Comparison of ENCODE assay signal across 8 mouse cellular contexts in the genomic region with DNA sequence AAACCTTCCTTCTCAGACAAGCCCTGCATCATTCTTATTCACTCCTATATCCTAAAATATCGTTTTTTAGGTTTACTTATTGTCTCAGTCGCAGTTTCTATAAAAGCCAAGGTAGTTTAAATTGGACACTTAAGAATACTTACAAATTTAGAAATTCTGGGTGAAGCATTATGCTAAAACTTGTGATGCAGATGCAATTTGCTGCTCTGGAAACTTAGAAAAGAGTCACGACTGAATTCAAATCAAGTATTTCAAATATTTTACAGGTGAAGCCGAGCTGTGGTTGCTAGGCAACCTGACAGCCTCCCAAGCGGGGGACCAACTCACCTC. TPM values are rescaled to one million over a fixed set of nuclear protein-coding genes. Genes with fewer than 3 reads are reported as not detected.
DNase-seq lines count a peak whose midpoint lies in the region; ATAC-seq and TF ChIP-seq lines count a peak whose summit lies in the region.

No protein-coding gene starts in this region.

- H3K27ac ChIP-seq in lung, embryonic 14.5 days (ENCODE audit: low read depth), result no peak overlapping the region
- peak overlapping the region; percentile 64; the same call in 1 of the 2 replicates for H3K27ac ChIP-seq in forebrain, embryonic 11.5 days (ENCODE audit: low read depth, low read length)
- peak overlapping the region; percentile 95 for H3K27ac ChIP-seq in limb, embryonic 10.5 days
- peak overlapping the region; percentile 60; the same call in 1 of the 2 replicates for H3K27ac ChIP-seq in neural tube, embryonic 14.5 days (ENCODE audit: low read depth, low read length)

- DNase-seq in lung, embryonic 14.5 days, result no peak
- no peak for DNase-seq in lung, adult 18-20 months
- no peak for DNase-seq in forebrain, embryonic 11.5 days (ENCODE audit: low spot score)
- no peak for DNase-seq in limb, embryonic 10.5 days (ENCODE audit: low spot score)
- DNase-seq in adrenal gland, postnatal 36 days, result no peak
- no peak for DNase-seq in spleen, adult 12 weeks (ENCODE audit: low spot score)

- H3K9ac ChIP-seq in lung, embryonic 14.5 days, result no peak overlapping the region
- no peak overlapping the region for H3K9ac ChIP-seq in forebrain, embryonic 11.5 days (ENCODE audit: low read length)
- H3K9ac ChIP-seq in neural tube, embryonic 14.5 days (replicated peaks; ENCODE audit: low read depth, low read length), result no peak overlapping the region

- no peaks in the 10 kb centered on the region; the same call in 1 of the 2 replicates for H3K36me3 ChIP-seq in lung, embryonic 14.5 days (ENCODE audit: insufficient read depth)
- H3K36me3 ChIP-seq in forebrain, embryonic 11.5 days (ENCODE audit: control insufficient read depth, insufficient read depth, low read length), result no peaks in the 10 kb centered on the region; the same call in 1 of the 2 replicates
- H3K36me3 ChIP-seq in limb, embryonic 10.5 days, result peaks cover 19% of the 10 kb centered on the region
- H3K36me3 ChIP-seq in neural tube, embryonic 14.5 days (ENCODE audit: control insufficient read depth, insufficient read depth, low read length), result no peaks in the 10 kb centered on the region

- 10% methylated on average over 5 of the region's 5 CpGs for WGBS in lung, embryonic 14.5 days
- WGBS in forebrain, embryonic 11.5 days, result 9% methylated on average over 5 of the region's 5 CpGs
- 18% methylated on average over 5 of the region's 5 CpGs for WGBS in limb, embryonic 10.5 days
- 6% methylated on average over 5 of the region's 5 CpGs for WGBS in neural tube, embryonic 14.5 days

- peaks cover 6% of the 10 kb centered on the region for H3K4me1 ChIP-seq in lung, embryonic 14.5 days (ENCODE audit: insufficient read depth)
- H3K4me1 ChIP-seq in forebrain, embryonic 11.5 days (replicated peaks; ENCODE audit: control insufficient read depth, insufficient read depth, low read length), result no peaks in the 10 kb centered on the region; the same call in 1 of the 2 replicates
- peaks cover 20% of the 10 kb centered on the region for H3K4me1 ChIP-seq in limb, embryonic 10.5 days
- H3K4me1 ChIP-seq in neural tube, embryonic 14.5 days (ENCODE audit: control insufficient read depth, insufficient read depth, low read length), result peaks cover 3% of the 10 kb centered on the region; the same call in 1 of the 2 replicates

- no peaks in the 10 kb centered on the region for H3K27me3 ChIP-seq in lung, embryonic 14.5 days (ENCODE audit: insufficient read depth, low read length)
- H3K27me3 ChIP-seq in forebrain, embryonic 11.5 days (ENCODE audit: control insufficient read depth, insufficient read depth, low read length), result no peaks in the 10 kb centered on the region
- no peaks in the 10 kb centered on the region for H3K27me3 ChIP-seq in limb, embryonic 10.5 days (ENCODE audit: low read depth, poor library complexity, severe bottlenecking)
- H3K27me3 ChIP-seq in neural tube, embryonic 14.5 days (ENCODE audit: control insufficient read depth, insufficient read depth, low read length), result no peaks in the 10 kb centered on the region

- no peaks in the 10 kb centered on the region for H3K9me3 ChIP-seq in lung, embryonic 14.5 days (ENCODE audit: low read depth, low read length)
- no peaks in the 10 kb centered on the region for H3K9me3 ChIP-seq in forebrain, embryonic 11.5 days (ENCODE audit: control insufficient read depth, low read length)
- H3K9me3 ChIP-seq in limb, embryonic 10.5 days (replicated peaks), result no peaks in the 10 kb centered on the region
- H3K9me3 ChIP-seq in neural tube, embryonic 14.5 days (ENCODE audit: control insufficient read depth, low read length), result no peaks in the 10 kb centered on the region

- peak overlapping the region; percentile 61 for H3K4me2 ChIP-seq in lung, embryonic 14.5 days
- peak overlapping the region; percentile 46; the same call in 1 of the 2 replicates for H3K4me2 ChIP-seq in forebrain, embryonic 11.5 days (ENCODE audit: low read depth, low read length, severe bottlenecking)
- peak overlapping the region; percentile 46 for H3K4me2 ChIP-seq in neural tube, embryonic 14.5 days (ENCODE audit: low read depth, low read length)

- H3K4me3 ChIP-seq in lung, embryonic 14.5 days (ENCODE audit: low read depth, low read length), result peak overlapping the region; percentile 93
- peak overlapping the region; percentile 95 for H3K4me3 ChIP-seq in forebrain, embryonic 11.5 days (ENCODE audit: low read depth, low read length)
- H3K4me3 ChIP-seq in limb, embryonic 10.5 days, result peak overlapping the region; percentile 78
- peak overlapping the region; percentile 39 for H3K4me3 ChIP-seq in neural tube, embryonic 14.5 days (ENCODE audit: low read depth, low read length)

- ATAC-seq in lung, embryonic 14.5 days (ENCODE audit: insufficient read depth), result no peak
- no peak for ATAC-seq in forebrain, embryonic 11.5 days (replicated peaks; ENCODE audit: low FRiP score)
- no peak for ATAC-seq in neural tube, embryonic 14.5 days (ENCODE audit: low read depth)
- ATAC-seq in granulocyte monocyte progenitor cell, adult 5-6 weeks (replicated peaks; ENCODE audit: poor library complexity, severe bottlenecking), result no peak

- TF ChIP-seq CTCF in lung, embryonic 14.5 days (IDR thresholded peaks at IDR 0.05; ENCODE audit: low read depth), result no peak

RNA-seq across cellular contexts. Expression of a gene that starts 0.5 kb away (rescaled TPM):
- 126 and 142 TPM in 2 replicates for polyA plus RNA-seq in lung, embryonic 14.5 days (2014; fragmentation: Nextera tagmentation; extraction: Ambion mirVana)
- 389 and 403 TPM in 2 replicates for polyA plus RNA-seq in forebrain, embryonic 11.5 days (2014; fragmentation: Nextera tagmentation; extraction: Ambion mirVana)
- 195 and 225 TPM in 2 replicates for polyA plus RNA-seq in limb, embryonic 10.5 days (2016; fragmentation: Nextera tagmentation; extraction: Ambion mirVana)
- polyA plus RNA-seq in neural tube, embryonic 14.5 days (2014; fragmentation: Nextera tagmentation; extraction: Ambion mirVana), result 506 and 536 TPM in 2 replicates
- 100 to 1,000 TPM; 300 to 363 TPM for total RNA-seq in adrenal gland, postnatal 36 days (2021)
- total RNA-seq in granulocyte monocyte progenitor cell, adult 5-6 weeks (2014; fragmentation: Nextera tagmentation), result 18.3 and 21.5 TPM in 2 replicates
- 32.9 and 35.5 TPM in 2 replicates for total RNA-seq in granulocyte monocyte progenitor cell, adult 5-6 weeks (2017)

Comparison
In these comparisons a context has a peak if more than half of its experiments do, and no peak if none do; other contexts are left out.
1. H3K4me3 ChIP-seq: peak in every context shown above with its lines; median percentile 95 in forebrain, embryonic 11.5 days; 93 in lung, embryonic 14.5 days; 78 in limb, embryonic 10.5 days; 39 in neural tube, embryonic 14.5 days.